Mouse (Mus musculus) lung, postnatal 4 days (tissue): Measurements from ENCODE around the gene Cfhr2.
"Not testable (repeated sequence)": the region's sequence is repeated elsewhere in the genome, so short reads cannot be mapped to it uniquely, and the experiment has no call there.

Experiments used
- DNase-seq, 2 experiments: peaks; one replicate each; pipeline ENCODE4 v3.0.0; 2021

Gene Cfhr2

GRCm38 (mm10) chr1:139858548-139858947, at the start of gene Cfhr2:
Gene Cfhr2 (minus strand): TSS chr1:139858702.
- DNase-seq: no peak

- DNase-seq: no peak
Observed at GRCm38 (mm10) chr1:139863751-139864150, 5.2 kb upstream of the Cfhr2 start.

GRCm38 (mm10) chr1:139860176-139860575, 1.7 kb upstream of the Cfhr2 start:
- no peak for DNase-seq

- DNase-seq: no peak
Observed at GRCm38 (mm10) chr1:139839699-139840098, 18.8 kb downstream of the Cfhr2 start.

GRCm38 (mm10) chr1:139839290-139839689, 19.2 kb downstream of the Cfhr2 start:
- DNase-seq: no peak

GRCm38 (mm10) chr1:139808594-139808993, 49.9 kb downstream of the Cfhr2 start:
- no peak for DNase-seq

GRCm38 (mm10) chr1:139781143-139781542, 77.4 kb downstream of the Cfhr2 start, which contains the start of gene Gm4788:
Gene Gm4788 (minus strand): TSS chr1:139781243.
- no peak for DNase-seq

- DNase-seq: not testable (repeated sequence)
Observed at GRCm38 (mm10) chr1:139769913-139770312, 88.6 kb downstream of the Cfhr2 start.
